Mouse (Mus musculus) T-helper 1 cell (primary cell): ENCODE data around the gene Ccdc8.

Experiments
- in situ Hi-C: fragments of 300-600 bp; cut with MboI, MseI; formaldehyde crosslinking; loops from one replicate; pipeline ENCODE4 v1.15.1; 2025; ENCODE audit warnings: high pct_unique_total_duplicates

The Ccdc8 gene

DNA sequence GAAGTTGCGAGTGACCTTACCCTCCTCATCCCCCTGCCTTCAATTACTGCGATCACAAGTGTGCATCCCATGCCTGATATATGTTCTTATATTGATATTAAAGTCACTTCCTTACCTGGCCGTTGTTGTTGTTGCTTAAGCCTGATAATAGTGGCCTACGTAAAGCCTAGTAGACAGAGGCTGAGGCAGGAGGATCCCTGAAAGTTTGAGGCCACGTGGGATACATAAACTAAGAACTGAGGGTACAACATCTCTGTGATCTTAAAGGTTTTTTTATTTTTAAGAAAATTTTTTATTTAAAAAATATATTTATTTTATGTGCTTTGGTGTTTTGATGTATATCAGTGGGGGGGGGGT lies at the start of gene Ccdc8:
Gene Ccdc8, plus strand, starts transcription at position 258 of the 357 bp plus-strand sequence.
- in situ Hi-C loops, result no loop called here

- in situ Hi-C loops, result no loop called here
Measured at GRCm38 (mm10) chr7:16942861-16943260, 49.6 kb upstream of the Ccdc8 start.

- in situ Hi-C loops, result no loop called here
Measured at GRCm38 (mm10) chr7:16944061-16944807, 48.3 kb upstream of the Ccdc8 start, which contains the start of gene Pnmal2. Pnmal2 (plus strand) TSS chr7:16944682.

- in situ Hi-C loops, result no loop called here
Measured at GRCm38 (mm10) chr7:16944808-16945315, 47.6 kb upstream of the Ccdc8 start.

GRCm38 (mm10) chr7:16945419-16945818 lies 47.1 kb upstream of the Ccdc8 start:
- in situ Hi-C loops, result no loop called here

DNA sequence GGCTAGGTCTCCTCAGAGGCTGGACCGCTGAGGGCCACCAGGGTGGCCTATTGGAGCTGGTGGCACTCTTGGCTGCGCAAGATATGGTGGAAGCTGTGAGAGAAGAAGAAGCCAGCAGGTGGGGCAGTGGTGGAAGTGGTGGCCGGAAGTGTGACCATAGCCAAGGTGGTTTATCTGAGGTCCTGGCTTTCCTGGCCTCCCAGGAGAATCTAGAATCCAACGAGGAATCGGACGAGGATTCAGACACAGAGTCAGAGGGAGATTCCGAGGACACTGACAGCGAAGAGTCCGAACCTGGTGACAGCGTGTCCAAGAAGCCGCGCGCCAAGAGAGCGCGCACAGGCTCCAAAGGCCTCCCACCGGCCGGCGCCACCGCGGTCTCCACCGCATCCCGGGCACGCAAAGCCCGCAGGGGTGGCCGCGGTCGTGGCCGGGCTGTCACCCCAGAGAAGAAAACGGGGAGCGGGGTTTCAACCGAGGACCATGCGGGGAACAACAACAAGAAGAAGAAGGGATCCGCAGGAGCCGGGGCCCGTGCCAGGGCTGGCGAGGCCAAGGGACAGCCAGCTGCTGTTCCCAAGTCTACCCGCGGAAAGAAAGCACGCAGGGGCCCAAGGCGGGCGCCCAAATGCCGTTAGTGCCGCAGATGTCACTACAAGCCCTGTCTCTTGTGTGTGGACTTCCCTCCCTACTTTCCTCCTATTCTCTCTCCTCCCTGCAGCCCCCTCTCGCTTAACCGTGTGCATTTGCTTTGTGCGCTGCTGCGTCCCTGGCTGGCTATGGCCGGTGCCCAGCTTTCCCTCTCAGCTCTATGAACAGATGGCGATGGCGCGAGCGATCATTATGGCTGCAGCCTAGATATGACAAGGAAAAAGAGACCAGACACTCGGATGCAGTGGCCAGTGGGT lies 45.8 kb upstream of the Ccdc8 start:
- in situ Hi-C loops, result no loop called here

DNA sequence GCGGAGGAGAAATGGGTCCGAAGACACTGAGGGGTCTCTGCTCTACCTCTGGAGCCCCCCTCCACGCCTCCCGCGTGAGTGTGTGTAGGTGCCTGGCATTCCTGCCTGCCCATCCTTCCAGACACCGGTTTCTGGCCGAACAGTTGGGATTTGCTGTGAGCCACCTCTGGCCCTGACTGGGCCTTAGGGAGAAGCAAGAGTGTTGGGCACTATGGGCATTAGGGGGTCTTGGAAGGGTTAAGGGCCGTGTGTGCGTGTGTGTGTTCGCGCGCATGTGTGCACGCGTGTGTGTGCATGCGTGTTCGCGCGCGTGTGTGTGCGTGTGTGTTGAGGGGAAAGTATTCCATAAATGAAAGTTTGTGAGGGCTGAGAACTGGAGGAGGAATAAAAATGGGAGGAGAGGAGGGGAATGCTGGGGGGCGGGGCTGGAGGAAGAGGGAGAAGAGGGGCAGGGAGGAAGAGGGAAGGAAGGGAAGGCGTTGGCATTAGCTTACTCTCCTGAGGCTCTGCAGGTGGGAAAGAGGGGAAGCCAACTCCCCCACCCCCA lies 45.1 kb upstream of the Ccdc8 start:
- in situ Hi-C loops, result no loop called here

GRCm38 (mm10) chr7:16947959-16948361 lies 44.5 kb upstream of the Ccdc8 start:
- in situ Hi-C loops, result no loop called here

- in situ Hi-C loops, result no loop called here
Measured at GRCm38 (mm10) chr7:16948923-16949458, 43.5 kb upstream of the Ccdc8 start.

- in situ Hi-C loops, result loop anchor here (5.0 kb wide), 2 partner anchors 47 to 107 kb away; no protein-coding TSS in a partner anchor
Measured at GRCm38 (mm10) chr7:16949908-16950841, 42.3 kb upstream of the Ccdc8 start.

- in situ Hi-C loops, result loop anchor here (5.0 kb wide), 2 partner anchors 46 to 106 kb away; no protein-coding TSS in a partner anchor
Measured at GRCm38 (mm10) chr7:16950861-16951635, 41.5 kb upstream of the Ccdc8 start.

- in situ Hi-C loops, result loop anchor here (5.0 kb wide), 2 partner anchors 44 to 104 kb away; no protein-coding TSS in a partner anchor
Measured at GRCm38 (mm10) chr7:16953776-16954175, 38.7 kb upstream of the Ccdc8 start.

- in situ Hi-C loops, result no loop called here
Measured at GRCm38 (mm10) chr7:16955712-16956111, 36.8 kb upstream of the Ccdc8 start.

DNA sequence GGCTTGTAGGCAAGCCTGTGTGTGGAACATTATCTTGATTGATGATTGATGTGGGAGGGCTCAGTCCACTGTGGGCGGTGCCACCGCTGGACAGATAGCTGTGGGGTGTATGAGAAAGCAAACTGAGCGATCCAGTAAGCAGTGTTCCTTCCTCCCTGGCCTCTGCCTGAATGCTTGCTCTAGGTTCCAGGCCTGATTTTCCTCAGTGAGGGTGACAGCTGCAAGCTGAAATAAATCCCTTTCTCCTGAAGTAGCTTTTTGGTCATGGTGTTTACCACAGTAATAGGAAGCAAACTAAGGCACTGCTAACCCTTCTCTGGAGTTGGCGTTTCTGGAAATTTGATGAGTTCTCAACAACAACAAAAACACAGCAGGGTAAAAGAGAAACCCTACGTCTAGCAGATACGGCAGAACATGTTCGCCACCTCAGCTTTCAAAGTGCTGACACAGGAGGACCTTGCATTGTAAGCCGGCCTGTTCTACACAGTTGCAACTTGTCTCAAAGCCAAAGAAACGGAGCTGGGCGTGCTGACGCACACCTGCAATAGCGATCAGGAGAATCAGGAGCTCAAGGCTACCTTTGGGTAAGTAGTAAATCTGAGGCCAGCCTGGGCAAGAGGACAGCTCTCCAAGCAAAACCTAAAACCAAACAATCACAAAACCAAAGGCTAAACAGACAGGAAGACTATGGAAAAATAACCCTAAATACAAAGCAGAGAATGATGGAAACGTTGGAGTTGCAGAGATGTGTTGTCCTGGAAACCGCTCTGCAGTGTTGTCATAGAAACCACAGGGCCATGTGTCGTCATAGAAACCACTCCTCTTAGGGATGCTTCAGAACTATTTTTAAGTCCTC lies 35.9 kb upstream of the Ccdc8 start:
- in situ Hi-C loops, result no loop called here

- in situ Hi-C loops, result no loop called here
Measured at GRCm38 (mm10) chr7:16959539-16960187, 32.8 kb upstream of the Ccdc8 start, which contains the start of gene Pnmal1. Pnmal1 (plus strand) TSS chr7:16959679.

GRCm38 (mm10) chr7:16961678-16962077 lies 30.8 kb upstream of the Ccdc8 start:
- in situ Hi-C loops, result no loop called here

GRCm38 (mm10) chr7:16968414-16968813 lies 24.1 kb upstream of the Ccdc8 start:
- in situ Hi-C loops, result no loop called here

DNA sequence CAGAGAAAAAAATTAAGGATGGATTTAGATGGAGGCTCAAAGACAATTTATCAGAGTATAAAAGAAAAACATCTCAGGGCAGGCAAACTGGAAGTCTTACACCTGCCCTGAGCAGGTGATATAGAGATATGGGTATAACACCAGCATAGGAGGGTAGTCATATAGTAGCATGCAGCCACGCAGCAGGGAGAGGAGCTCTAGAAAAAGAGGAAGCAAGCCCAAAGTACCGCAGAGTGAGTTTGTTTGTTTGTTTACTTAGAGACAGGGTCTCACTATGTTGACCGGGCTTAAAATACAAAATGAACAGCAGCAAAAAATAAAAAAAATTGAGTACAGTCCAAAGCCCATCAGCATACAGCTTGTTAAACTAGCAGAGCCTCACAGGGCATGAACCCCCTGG lies 21.3 kb upstream of the Ccdc8 start:
- in situ Hi-C loops, result no loop called here
